Mouse (Mus musculus): ENCODE results near the gene Mob1b. TPM values are rescaled to one million over a fixed set of nuclear protein-coding genes. Genes with fewer than 3 reads are reported as not detected.
"Not testable (repeated sequence)": the region's sequence is repeated elsewhere in the genome, so short reads cannot be mapped to it uniquely, and the experiment has no call there.

The Mob1b gene
- polyA plus RNA-seq, 1 experiment from 2014 or later = 11.8 TPM

DNA sequence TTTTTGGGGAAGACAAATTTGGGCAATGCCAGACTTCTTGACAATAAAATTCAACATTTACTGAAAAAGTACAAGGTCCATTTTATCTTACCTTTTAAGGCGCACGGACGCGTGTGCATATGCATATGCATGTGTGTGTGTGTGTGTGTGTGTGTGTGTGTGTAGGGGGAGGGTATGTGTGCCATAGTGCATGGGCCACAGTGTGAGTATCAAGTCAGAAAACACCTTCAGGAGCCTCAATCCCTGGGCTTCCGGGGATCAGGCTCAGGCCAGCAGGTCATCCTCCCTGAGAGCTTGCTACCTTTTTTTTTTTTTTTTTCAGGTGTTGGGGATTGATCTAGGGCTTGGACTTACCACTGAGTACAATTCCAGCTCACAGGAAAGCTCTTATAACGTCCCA is 8.3 kb upstream of the Mob1b start:
- Histone ChIP-seq H3K27me3 (ENCODE audit: low read depth, poor library complexity, severe bottlenecking) (no peaks in the 10 kb centered on the region), H3K36me3 (no peaks in the 10 kb centered on the region), H3K4me1 (peaks cover 12% of the 10 kb centered on the region), H3K4me3 (no peak overlapping the region), H3K9me3 (replicated peaks) (no peaks in the 10 kb centered on the region), H3K27ac (no peak overlapping the region)
- no peak for DNase-seq (ENCODE audit: low spot score)
- 80% methylated on average over 6 of the region's 6 CpGs for WGBS

GRCm38 (mm10) chr5:88716983-88717382 is 3.7 kb upstream of the Mob1b start:
- no peak overlapping the region for H3K27ac ChIP-seq
- no peaks in the 10 kb centered on the region for H3K9me3 ChIP-seq (replicated peaks)
- no peaks in the 10 kb centered on the region for H3K27me3 ChIP-seq (ENCODE audit: low read depth, poor library complexity, severe bottlenecking)
- H3K4me1 ChIP-seq = peaks cover 7% of the 10 kb centered on the region
- no peak overlapping the region for H3K4me3 ChIP-seq
- DNase-seq (ENCODE audit: low spot score) = no peak
- no peaks in the 10 kb centered on the region for H3K36me3 ChIP-seq
- 92% methylated on average over 2 of the region's 2 CpGs for WGBS

- Histone ChIP-seq H3K36me3 (peaks cover 7% of the 10 kb centered on the region), H3K4me3 (peak overlapping the region; percentile 96), H3K27ac (peak overlapping the region; percentile 95), H3K9me3 (replicated peaks) (no peaks in the 10 kb centered on the region), H3K27me3 (ENCODE audit: low read depth, poor library complexity, severe bottlenecking) (no peaks in the 10 kb centered on the region), H3K4me1 (peaks cover 15% of the 10 kb centered on the region)
- DNase-seq (ENCODE audit: low spot score) = no peak
- under 1% methylated on average over 38 of the region's 38 CpGs for WGBS
Observed at GRCm38 (mm10) chr5:88721003-88721475, 384 bp downstream of the Mob1b start.

- peak; percentile 58 for DNase-seq (ENCODE audit: low spot score)
- Histone ChIP-seq H3K4me3 (peak overlapping the region; percentile 96), H3K27ac (peak overlapping the region; percentile 95), H3K36me3 (peaks cover 8% of the 10 kb centered on the region), H3K9me3 (replicated peaks) (no peaks in the 10 kb centered on the region), H3K27me3 (ENCODE audit: low read depth, poor library complexity, severe bottlenecking) (no peaks in the 10 kb centered on the region), H3K4me1 (peaks cover 15% of the 10 kb centered on the region)
- 3% methylated on average over 31 of the region's 31 CpGs for WGBS
Observed at GRCm38 (mm10) chr5:88721565-88722212, 1.0 kb downstream of the Mob1b start.

DNA sequence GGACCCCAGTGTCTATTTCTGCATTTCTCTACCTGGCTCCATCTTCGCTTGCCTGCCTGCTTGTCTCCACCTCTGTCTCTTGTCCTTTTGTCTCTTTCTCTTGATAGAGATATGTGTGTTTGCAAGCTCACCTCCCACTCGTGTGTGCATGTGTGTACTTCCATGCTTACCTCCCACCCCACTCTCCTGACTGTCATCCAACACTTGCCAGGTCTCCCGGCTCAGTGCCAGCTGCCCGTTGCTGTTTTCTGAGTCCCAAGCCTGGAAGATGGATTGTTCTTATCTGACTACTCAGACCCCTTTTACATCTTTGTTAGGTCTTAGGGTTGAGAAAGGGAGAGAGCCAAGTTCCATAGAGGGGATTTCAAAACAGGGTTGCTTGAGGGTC is 1.6 kb downstream of the Mob1b start:
- H3K27me3 ChIP-seq (ENCODE audit: low read depth, poor library complexity, severe bottlenecking) = no peaks in the 10 kb centered on the region
- peaks cover 8% of the 10 kb centered on the region for H3K36me3 ChIP-seq
- no peak for DNase-seq (ENCODE audit: low spot score)
- H3K4me3 ChIP-seq = peak overlapping the region; percentile 96
- peak overlapping the region; percentile 95; the same call in 1 of the 2 replicates for H3K27ac ChIP-seq
- H3K9me3 ChIP-seq (replicated peaks) = no peaks in the 10 kb centered on the region
- H3K4me1 ChIP-seq = peaks cover 15% of the 10 kb centered on the region
- WGBS = 33% methylated on average over 4 of the region's 4 CpGs

- peaks cover 8% of the 10 kb centered on the region for H3K36me3 ChIP-seq
- no peaks in the 10 kb centered on the region for H3K9me3 ChIP-seq (replicated peaks)
- WGBS = 74% methylated on average over 3 of the region's 3 CpGs
- DNase-seq (ENCODE audit: low spot score) = no peak
- H3K27ac ChIP-seq = no peak overlapping the region
- H3K27me3 ChIP-seq (ENCODE audit: low read depth, poor library complexity, severe bottlenecking) = no peaks in the 10 kb centered on the region
- no peak overlapping the region for H3K4me3 ChIP-seq
- H3K4me1 ChIP-seq = peaks cover 15% of the 10 kb centered on the region
Observed at GRCm38 (mm10) chr5:88724030-88724429, 3.4 kb downstream of the Mob1b start.

- no peak overlapping the region for H3K27ac ChIP-seq
- WGBS = 80% methylated on average over 3 of the region's 3 CpGs
- DNase-seq (ENCODE audit: low spot score) = no peak
- H3K27me3 ChIP-seq (ENCODE audit: low read depth, poor library complexity, severe bottlenecking) = no peaks in the 10 kb centered on the region
- H3K9me3 ChIP-seq (replicated peaks) = no peaks in the 10 kb centered on the region
- no peak overlapping the region for H3K4me3 ChIP-seq
- peaks cover 9% of the 10 kb centered on the region for H3K36me3 ChIP-seq
- peaks cover 2% of the 10 kb centered on the region for H3K4me1 ChIP-seq
Observed at GRCm38 (mm10) chr5:88727593-88728144, 7.0 kb downstream of the Mob1b start.

GRCm38 (mm10) chr5:88734786-88735185 is 14.1 kb downstream of the Mob1b start:
- Histone ChIP-seq H3K9me3 (replicated peaks) (no peaks in the 10 kb centered on the region), H3K4me1 (no peaks in the 10 kb centered on the region), H3K27me3 (ENCODE audit: low read depth, poor library complexity, severe bottlenecking) (no peaks in the 10 kb centered on the region), H3K4me3 (no peak overlapping the region), H3K36me3 (0 out of 2 replicates have a peak, but pooled peaks cover 4% of the 10 kb centered on the region), H3K27ac (no peak overlapping the region)
- no peak for DNase-seq (ENCODE audit: low spot score)
- WGBS = 91% methylated on average over 2 of the region's 2 CpGs

GRCm38 (mm10) chr5:88741065-88741464 is 20.4 kb downstream of the Mob1b start:
- H3K27me3 ChIP-seq (ENCODE audit: low read depth, poor library complexity, severe bottlenecking); H3K4me3 ChIP-seq; H3K27ac ChIP-seq; H3K9me3 ChIP-seq (replicated peaks); H3K4me1 ChIP-seq; DNase-seq (ENCODE audit: low spot score): not testable (repeated sequence)
- peaks cover 31% of the 10 kb centered on the region for H3K36me3 ChIP-seq
- 97% methylated on average over 1 of the region's 1 CpGs for WGBS

- DNase-seq (ENCODE audit: low spot score) = no peak
- no peaks in the 10 kb centered on the region for H3K4me1 ChIP-seq
- no peak overlapping the region for H3K4me3 ChIP-seq
- H3K36me3 ChIP-seq = peaks cover 50% of the 10 kb centered on the region
- no peaks in the 10 kb centered on the region for H3K27me3 ChIP-seq (ENCODE audit: low read depth, poor library complexity, severe bottlenecking)
- H3K27ac ChIP-seq = no peak overlapping the region
- 89% methylated on average over 1 of the region's 1 CpGs for WGBS
- H3K9me3 ChIP-seq (replicated peaks) = no peaks in the 10 kb centered on the region
Observed at GRCm38 (mm10) chr5:88747774-88748173, 27.1 kb downstream of the Mob1b start.

- no peak overlapping the region for H3K27ac ChIP-seq
- no peaks in the 10 kb centered on the region for H3K27me3 ChIP-seq (ENCODE audit: low read depth, poor library complexity, severe bottlenecking)
- no peak overlapping the region for H3K4me3 ChIP-seq
- no peaks in the 10 kb centered on the region for H3K9me3 ChIP-seq (replicated peaks)
- peaks cover 50% of the 10 kb centered on the region for H3K36me3 ChIP-seq
- no peaks in the 10 kb centered on the region for H3K4me1 ChIP-seq
- DNase-seq (ENCODE audit: low spot score) = no peak
- 93% methylated on average over 4 of the region's 4 CpGs for WGBS
Observed at GRCm38 (mm10) chr5:88753199-88753598, 32.5 kb downstream of the Mob1b start.

DNA sequence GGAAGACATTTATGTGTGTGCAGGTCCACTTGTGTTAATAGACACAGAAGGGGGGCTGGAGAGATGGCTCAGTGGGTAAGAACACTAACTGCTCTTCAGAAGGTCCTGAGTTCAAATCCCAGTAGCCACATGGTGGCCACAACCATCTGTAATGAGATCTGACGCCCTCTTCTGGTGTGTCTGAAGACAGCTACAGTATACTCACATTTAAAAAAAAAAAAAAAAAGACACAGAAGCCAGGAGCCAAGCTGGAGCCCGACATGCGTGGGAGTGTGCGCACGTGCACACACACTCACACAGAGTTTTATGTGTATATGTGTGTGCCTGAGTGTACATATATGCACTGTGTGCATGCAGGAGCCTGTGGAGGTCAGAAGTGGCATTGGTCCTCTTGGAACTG is 42.0 kb downstream of the Mob1b start:
- DNase-seq (ENCODE audit: low spot score) = no peak
- H3K4me1 ChIP-seq = peaks cover 15% of the 10 kb centered on the region
- H3K4me3 ChIP-seq = no peak overlapping the region
- peaks cover 7% of the 10 kb centered on the region for H3K36me3 ChIP-seq
- no peaks in the 10 kb centered on the region for H3K9me3 ChIP-seq (replicated peaks)
- no peaks in the 10 kb centered on the region for H3K27me3 ChIP-seq (ENCODE audit: low read depth, poor library complexity, severe bottlenecking)
- 90% methylated on average over 5 of the region's 5 CpGs for WGBS
- H3K27ac ChIP-seq = no peak overlapping the region

DNA sequence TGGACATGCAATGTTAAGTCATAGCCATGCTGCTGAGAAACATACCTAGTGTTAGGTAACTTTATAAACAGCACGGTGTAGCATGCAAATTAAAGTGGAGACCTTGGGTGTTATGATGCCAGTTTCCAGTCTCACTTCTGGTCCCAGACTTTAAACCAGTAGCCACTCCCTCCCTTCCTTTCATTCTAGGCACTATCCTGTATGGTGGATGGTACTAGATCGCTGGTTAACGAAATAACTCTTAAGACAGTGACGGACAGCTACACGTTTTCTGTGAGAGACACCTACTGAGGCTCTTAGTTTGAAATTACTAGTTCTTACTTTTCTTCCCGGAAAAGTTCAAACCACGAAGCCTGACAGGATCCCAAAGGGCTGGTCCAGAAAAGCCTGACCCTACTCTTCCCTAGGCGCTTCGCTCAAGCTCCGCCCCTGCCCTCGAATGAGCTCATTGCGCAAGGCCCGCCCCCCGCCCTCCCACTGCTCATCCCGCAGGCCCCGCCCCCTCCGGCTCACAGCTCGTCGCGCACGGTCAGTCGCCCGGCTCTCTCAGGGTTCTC is 43.9 kb downstream of the Mob1b start:
- Histone ChIP-seq H3K4me1 (peaks cover 15% of the 10 kb centered on the region), H3K4me3 (peak overlapping the region; percentile 75), H3K27me3 (ENCODE audit: low read depth, poor library complexity, severe bottlenecking) (no peaks in the 10 kb centered on the region), H3K9me3 (replicated peaks) (no peaks in the 10 kb centered on the region), H3K36me3 (peaks cover 26% of the 10 kb centered on the region), H3K27ac (peak overlapping the region; percentile 94)
- no peak for DNase-seq (ENCODE audit: low spot score)
- under 1% methylated on average over 23 of the region's 23 CpGs for WGBS

All from limb, embryonic 10.5 days (tissue).